Comparison of ENCODE assay signal across 8 mouse cellular contexts in the genomic region with DNA sequence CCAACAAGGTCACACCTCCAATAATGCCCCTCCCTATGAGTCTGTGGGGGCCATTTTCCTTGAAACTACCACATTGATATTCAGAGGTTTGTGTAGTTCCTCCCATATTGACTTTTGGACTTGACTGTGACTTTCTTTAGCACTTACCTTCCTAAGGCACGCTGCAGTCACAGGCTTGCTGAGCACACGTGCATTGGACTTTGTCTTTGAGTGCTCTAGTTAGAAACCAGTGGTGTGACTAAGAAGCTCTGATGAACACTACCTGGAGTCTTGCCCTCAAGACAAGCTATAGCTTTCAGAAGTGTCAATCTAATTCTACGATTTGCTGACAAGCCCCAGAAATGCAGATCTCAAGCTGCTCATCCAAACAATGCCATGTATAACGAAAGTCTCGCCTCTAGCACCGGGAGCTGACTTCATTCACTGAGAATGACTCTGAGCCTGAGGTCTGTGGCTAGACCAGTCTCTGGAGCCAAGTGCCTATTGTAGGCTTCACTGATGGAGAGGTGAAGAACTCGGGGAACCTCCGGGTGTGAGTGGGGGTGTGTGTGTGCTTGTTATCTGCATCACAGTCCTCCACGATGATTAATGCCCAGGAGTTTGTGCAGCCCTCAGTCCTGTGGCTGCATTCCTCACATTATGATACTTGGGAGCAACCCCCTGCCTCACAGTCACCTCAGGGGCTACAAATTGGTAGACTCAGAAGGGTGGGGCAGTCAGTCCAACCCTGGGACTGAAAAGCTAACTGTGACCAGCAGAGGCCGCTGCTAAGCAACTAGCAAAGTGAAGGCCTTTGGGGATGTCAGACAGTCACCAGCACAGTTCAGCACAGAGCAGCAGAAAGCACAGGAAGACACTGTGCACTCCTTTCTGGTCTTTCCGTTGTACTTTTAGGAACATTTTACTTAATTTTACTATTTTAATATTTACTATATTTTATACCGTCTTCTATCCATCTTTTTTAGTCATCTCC. TPM values are rescaled to one million over a fixed set of nuclear protein-coding genes. Genes with fewer than 3 reads are reported as not detected.
DNase-seq lines count a peak whose midpoint lies in the region; TF ChIP-seq lines count a peak whose summit lies in the region.

No protein-coding gene starts in this region.

- intact Hi-C loops in left cerebral cortex, adult 2 months (cut with DNase I): loop anchor here (2.0 to 5.0 kb wide), 4 partner anchors 61 to 754 kb away; no protein-coding TSS in a partner anchor

- H3K27ac ChIP-seq in left cerebral cortex, adult 2 months: no peak overlapping the region

- peak; percentile 83 for DNase-seq in ZHBTc4 (ENCODE audit: low read depth, low spot score)
- DNase-seq in cerebellum, postnatal 4 days (ENCODE audit: low spot score in 2 of 2): peak; percentile 43 to 66
- peak; percentile 37 to 54 for DNase-seq in gastrocnemius, adult 8-10 months (ENCODE audit: low spot score in 2 of 2)
- peak; percentile 72 for DNase-seq in induced T-regulatory cell, adult 2 months (ENCODE audit: low read depth)
- peak; percentile 68 to 79 for DNase-seq in left cerebral cortex, adult 2 months (ENCODE audit: extremely low spot score in 1 of 2, low spot score in 2 of 2)
- peak; percentile 62 to 77 for DNase-seq in lung, postnatal 4 days
- DNase-seq in right cerebral cortex, adult 2 months (ENCODE audit: low spot score in 2 of 2): peak; percentile 82 to 83
- peak; percentile 47 for DNase-seq in urinary bladder, adult 2 months (ENCODE audit: low spot score)

- peak; percentile 84 for TF ChIP-seq CTCF in left cerebral cortex, adult 2 months (IDR thresholded peaks at IDR 0.05)

- no peak overlapping the region for H3K4me3 ChIP-seq in left cerebral cortex, adult 2 months

RNA-seq across cellular contexts. Expression of gene Blzf1, which starts 59.2 kb away (rescaled TPM):
- total RNA-seq in gastrocnemius, adult 8-10 months (2022): 10 to 100 TPM; 23.8 to 26.6 (median 25.8) TPM
- total RNA-seq in left cerebral cortex, adult 2 months (2021): 10 to 100 TPM; 22.0 to 24.1 TPM
- polyA plus RNA-seq in urinary bladder, adult 2 months (2012; rRNA removed): 21.2 and 23.4 TPM in 2 replicates
